Comparison of ENCODE assay signal across 30 mouse cellular contexts in the genomic region with DNA sequence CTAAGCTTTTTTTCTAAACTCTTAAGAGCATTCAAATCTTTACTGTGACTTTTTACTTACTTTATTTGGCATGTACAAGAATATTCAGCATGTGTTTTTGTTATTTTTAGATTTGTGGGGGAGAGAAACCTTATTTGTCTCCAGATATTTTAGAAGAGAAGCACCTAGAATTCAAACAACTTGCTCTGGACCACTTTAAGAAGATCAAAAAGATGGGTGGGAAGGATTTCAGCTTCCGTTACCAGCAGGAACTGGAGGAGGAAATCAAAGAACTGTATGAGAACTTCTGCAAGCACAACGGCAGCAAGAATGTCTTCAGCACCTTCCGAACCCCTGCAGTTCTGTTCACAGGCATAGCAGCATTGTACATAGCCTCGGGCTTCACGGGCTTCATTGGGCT. TPM values are rescaled to one million over a fixed set of nuclear protein-coding genes. Genes with fewer than 3 reads are reported as not detected.
A peak's percentile ranks its signal among the peaks of the same experiment; 100 is the strongest.
DNase-seq lines count a peak whose midpoint lies in the region; ATAC-seq and TF ChIP-seq lines count a peak whose summit lies in the region.
"Had no signal": no experiment of that assay in that cellular context is flagged by ENCODE, and none has a peak within 500 bp of the region (broad histone marks: within the 10 kb centered on the region; RNA-seq: fewer than 3 reads in every experiment).

No protein-coding gene starts in this region.

- no peak for TF ChIP-seq CTCF in left cerebral cortex, adult 2 months (IDR thresholded peaks at IDR 0.05)
- no peak for TF ChIP-seq CTCF in intestine, postnatal 0 days (IDR thresholded peaks at IDR 0.05; ENCODE audit: low read depth)

- 93% methylated on average over 5 of the region's 5 CpGs for WGBS in intestine, postnatal 0 days

- H3K4me1 ChIP-seq in intestine, postnatal 0 days (replicated peaks; ENCODE audit: control insufficient read depth, insufficient read depth, low read length) = no peaks in the 10 kb centered on the region
- H3K4me1 ChIP-seq: embryonic facial prominence, embryonic 10.5 days; embryonic facial prominence, embryonic 13.5 days; forebrain, embryonic 13.5 days; hindbrain, embryonic 12.5 days; hindbrain, embryonic 15.5 days had no signal

- no peaks in the 10 kb centered on the region for H3K9me3 ChIP-seq in intestine, postnatal 0 days (ENCODE audit: control insufficient read depth)
- H3K9me3 ChIP-seq: embryonic facial prominence, embryonic 10.5 days; embryonic facial prominence, embryonic 13.5 days; forebrain, embryonic 13.5 days; G1E; hindbrain, embryonic 12.5 days; hindbrain, embryonic 15.5 days had no signal

- DNase-seq in frontal cortex, postnatal 36 days (ENCODE audit: low spot score in 2 of 2) = peak; percentile 19 to 32
- DNase-seq in frontal cortex, postnatal 14 days (ENCODE audit: low spot score in 2 of 2) = no peak
- DNase-seq in left cerebral cortex, adult 2 months (ENCODE audit: extremely low spot score in 1 of 2, low spot score in 2 of 2) = no peak
- DNase-seq in left cerebral cortex, adult 18-20 months (ENCODE audit: low spot score in 2 of 2) = no peak
- DNase-seq in R1 (ENCODE audit: low read depth, low spot score) = peak; percentile 30
- DNase-seq in brain, adult 2 months (ENCODE audit: low read depth, low spot score) = peak; percentile 59
- no peak for DNase-seq in retina, embryonic 14.5 days (ENCODE audit: low spot score)
- DNase-seq: adrenal gland, postnatal 10 days; adrenal gland, postnatal 36 days; B cell, adult 2 months; cerebellum, adult 11 months; cerebellum, adult 2 months; cerebellum, adult 9-11 months; cerebellum, postnatal 25 days; embryo, embryonic 11 days; gastrocnemius, adult 2 months; gastrocnemius, postnatal 14 days had no signal

- peaks cover 42% of the 10 kb centered on the region for H3K36me3 ChIP-seq in intestine, postnatal 0 days (ENCODE audit: control insufficient read depth, insufficient read depth)

- H3K4me2 ChIP-seq in intestine, postnatal 0 days (replicated peaks; ENCODE audit: low read depth) = no peak overlapping the region
- H3K4me2 ChIP-seq: embryonic facial prominence, embryonic 13.5 days; forebrain, embryonic 13.5 days; heart, embryonic 11.5 days; hindbrain, embryonic 12.5 days; hindbrain, embryonic 15.5 days had no signal

- no peaks in the 10 kb centered on the region for H3K27me3 ChIP-seq in intestine, postnatal 0 days (replicated peaks; ENCODE audit: control insufficient read depth, insufficient read depth, low read length)
- H3K27me3 ChIP-seq: CH12.LX; embryonic facial prominence, embryonic 13.5 days; forebrain, embryonic 13.5 days; hindbrain, embryonic 12.5 days; hindbrain, embryonic 15.5 days; Patski had no signal

- no peak overlapping the region for H3K4me3 ChIP-seq in left cerebral cortex, adult 2 months
- no peak overlapping the region for H3K4me3 ChIP-seq in intestine, postnatal 0 days (ENCODE audit: low read depth, low read length)
- H3K4me3 ChIP-seq: embryonic facial prominence, embryonic 10.5 days; embryonic facial prominence, embryonic 13.5 days; erythroblast, embryonic 14.5 days; forebrain, embryonic 13.5 days; gastrocnemius, adult 2 months; hindbrain, embryonic 12.5 days; hindbrain, embryonic 15.5 days had no signal

- no peak overlapping the region for H3K9ac ChIP-seq in intestine, postnatal 0 days (ENCODE audit: low read depth, low read length)
- H3K9ac ChIP-seq: embryonic facial prominence, embryonic 13.5 days; forebrain, embryonic 13.5 days; hindbrain, embryonic 12.5 days; hindbrain, embryonic 15.5 days had no signal

- peak overlapping the region; percentile 70 for H3K27ac ChIP-seq in left cerebral cortex, adult 2 months
- H3K27ac ChIP-seq in intestine, postnatal 0 days (ENCODE audit: low read depth, low read length) = no peak overlapping the region
- H3K27ac ChIP-seq: embryonic facial prominence, embryonic 10.5 days; embryonic facial prominence, embryonic 13.5 days; forebrain, embryonic 13.5 days; gastrocnemius, adult 2 months; hindbrain, embryonic 12.5 days; hindbrain, embryonic 15.5 days had no signal

- ATAC-seq in intestine, postnatal 0 days = no peak
- ATAC-seq: activated CD4-positive, CD25-positive, alpha-beta regulatory T cell, adult 4 months; forebrain, embryonic 13.5 days; forebrain, embryonic 16.5 days; Patski had no signal

- intact Hi-C loops in left cerebral cortex, adult 2 months (cut with DNase I) = no loop called here

RNA-seq across cellular contexts. Expression of a gene that starts 25.4 kb away (rescaled TPM):
- 10 to 100 TPM; 26.8 to 30.8 TPM for total RNA-seq in left cerebral cortex, adult 2 months (2021)
- total RNA-seq in left cerebral cortex, adult 18-20 months (2021) = 10 to 100 TPM; 33.2 to 40.7 TPM
- 5.5 and 6.4 TPM in 2 replicates for polyA plus RNA-seq in intestine, postnatal 0 days (2015; fragmentation: Nextera tagmentation; extraction: Ambion mirVana)
- polyA plus RNA-seq: G1E had no signal

RNA-seq across cellular contexts. Expression of a gene that starts 38.1 kb away (rescaled TPM):
- total RNA-seq in left cerebral cortex, adult 2 months (2021) = 10 to 100 TPM; 21.8 to 23.6 TPM
- total RNA-seq in left cerebral cortex, adult 18-20 months (2021) = 10 to 100 TPM; 22.2 to 23.5 TPM
- 7.3 and 8.9 TPM in 2 replicates for polyA plus RNA-seq in intestine, postnatal 0 days (2015; fragmentation: Nextera tagmentation; extraction: Ambion mirVana)

RNA-seq across cellular contexts. Expression of a gene that starts 48.8 kb away (rescaled TPM):
- 100 to 1,000 TPM; 792 to 823 TPM for total RNA-seq in left cerebral cortex, adult 2 months (2021)
- 100 to 1,000 TPM; 828 to 858 TPM for total RNA-seq in left cerebral cortex, adult 18-20 months (2021)
- 133 and 134 TPM in 2 replicates for polyA plus RNA-seq in intestine, postnatal 0 days (2015; fragmentation: Nextera tagmentation; extraction: Ambion mirVana)

Comparison
In these comparisons a context has a peak if more than half of its experiments do, and no peak if none do; other contexts are left out.
1. DNase-seq: peak in frontal cortex, postnatal 36 days (2 of 2), R1 (single experiment) and brain, adult 2 months (single experiment); none in frontal cortex, postnatal 14 days (0 of 2), left cerebral cortex, adult 2 months (0 of 2), left cerebral cortex, adult 18-20 months (0 of 2) and retina, embryonic 14.5 days (single experiment).